Mouse (Mus musculus) CD4-positive, CD25-positive, alpha-beta regulatory T cell (primary cell): ENCODE measurements around the gene 1700037H04Rik. TPM values are rescaled to one million over a fixed set of nuclear protein-coding genes. Genes with fewer than 3 reads are reported as not detected.

Experiments
- polyA plus RNA-seq: library from polyadenylated mRNA; unstranded; fragments of 100-300 nt; shearing (Covaris generic); gene quantifications from one replicate; pipeline ENCODE4 v1.2.1, GENCODE M21; 2017

Gene 1700037H04Rik
- 42.8 TPM for polyA plus RNA-seq

DNA sequence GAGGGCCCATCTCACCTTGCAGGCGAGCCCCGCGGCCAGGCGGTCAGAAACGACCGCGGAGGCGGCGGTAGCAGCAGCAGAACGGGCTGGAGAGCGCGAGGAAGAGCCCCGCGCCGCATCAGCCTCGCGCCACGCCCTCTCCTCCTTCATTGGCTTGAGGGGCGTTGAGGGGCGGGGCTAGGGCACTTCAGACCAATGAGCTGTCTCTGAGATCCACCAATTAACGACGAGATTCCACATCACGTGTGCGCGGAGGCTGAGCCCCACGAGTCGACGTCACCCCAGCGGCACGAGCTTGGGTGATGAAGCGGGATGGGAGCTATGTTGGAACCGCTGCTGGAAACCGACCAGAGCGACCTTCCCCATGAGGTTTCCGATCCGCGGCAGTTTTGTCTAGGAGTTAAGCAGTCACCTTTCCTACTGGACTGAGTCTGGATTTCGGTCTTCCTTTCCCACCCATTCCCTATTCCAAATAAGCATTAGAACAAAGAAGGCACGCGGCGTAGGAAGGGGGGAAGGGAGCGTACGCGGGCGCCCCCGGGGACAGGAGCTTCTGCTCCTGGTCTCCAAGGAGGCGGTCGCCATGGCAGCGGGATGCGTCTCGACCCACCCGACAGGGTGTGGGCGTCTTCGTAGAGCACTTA, at the start of gene 1700037H04Rik:
TSS of gene 1700037H04Rik (minus strand) at position 144 of the 644 bp plus-strand sequence.

GRCm38 (mm10) chr2:131206778-131207177, 46.9 kb upstream of the 1700037H04Rik start, which contains the start of gene Ap5s1:
Gene Ap5s1 (plus strand): TSS chr2:131207078.

GRCm38 (mm10) chr2:131186771-131187601, 27.1 kb upstream of the 1700037H04Rik start, which contains the start of the genes Cdc25b and Spef1:
Gene Cdc25b (plus strand): TSS chr2:131186949.
Gene Spef1 (minus strand): TSS chr2:131187282.

DNA sequence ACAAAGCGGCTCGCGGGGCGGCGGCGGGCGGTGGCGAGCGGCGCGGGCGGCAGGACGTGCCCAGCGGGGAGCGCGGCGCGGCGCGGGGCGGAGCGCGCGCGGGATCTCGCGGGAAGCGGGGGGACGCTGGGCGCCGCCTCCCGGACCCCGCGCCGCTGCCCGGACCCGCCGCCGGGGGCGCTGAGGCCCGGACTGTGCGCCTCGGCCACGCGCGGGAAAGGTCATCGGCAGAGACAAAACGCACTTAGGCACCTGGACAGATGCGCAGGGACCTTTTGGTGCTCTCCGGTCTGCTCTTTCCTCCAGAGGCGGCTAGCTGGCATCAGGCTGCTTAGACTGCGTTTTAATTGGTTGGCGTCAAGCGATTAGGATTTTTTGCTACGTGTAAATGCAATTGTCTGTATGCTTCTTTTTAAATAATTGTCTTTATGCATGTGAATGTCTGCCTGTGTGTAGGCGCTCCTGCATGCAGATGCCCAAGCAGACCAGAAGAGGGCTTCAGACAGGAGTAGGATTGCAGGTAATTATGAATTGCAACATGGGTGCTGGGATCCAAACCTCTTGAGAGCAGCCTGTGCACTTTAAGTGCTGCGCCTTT, 20.2 kb upstream of the 1700037H04Rik start, which contains the start of gene Cenpb:
TSS of gene Cenpb (minus strand) at position 78 of the 598 bp plus-strand sequence.

GRCm38 (mm10) chr2:131132930-131133547, 26.8 kb downstream of the 1700037H04Rik start, which contains the start of gene Gm11037:
Gene Gm11037 (plus strand): TSS chr2:131133497.

DNA sequence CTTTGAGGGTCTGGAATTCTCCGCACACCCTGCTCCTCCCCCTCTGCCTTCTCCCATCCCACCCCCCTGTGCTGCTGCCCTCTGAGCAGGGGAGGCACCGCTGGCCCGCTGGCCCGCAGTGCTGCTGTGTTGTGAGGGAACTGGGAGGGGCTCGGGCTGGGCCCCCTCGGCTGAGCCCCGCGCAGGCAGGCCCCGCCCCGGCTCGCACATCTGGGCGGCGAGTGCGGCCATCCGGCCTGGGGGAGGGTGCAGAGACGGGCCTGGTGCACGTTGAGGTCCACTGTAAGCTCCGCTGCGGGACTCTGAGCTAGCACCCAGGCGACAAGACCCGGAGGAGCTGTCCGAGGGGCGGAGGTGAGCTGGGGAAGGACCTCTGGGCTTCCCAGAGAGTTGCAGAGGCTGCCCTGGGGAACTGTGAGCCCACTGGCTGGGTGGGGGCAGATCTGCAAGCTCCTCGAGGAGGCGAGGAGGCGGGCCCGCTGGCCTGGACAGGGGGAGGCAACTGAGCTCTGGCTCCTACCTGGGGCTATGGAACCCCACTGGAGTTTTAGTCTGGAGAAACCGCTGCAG, 32.6 kb downstream of the 1700037H04Rik start, which contains the start of gene Hspa12b:
TSS of gene Hspa12b (plus strand) at position 120 of the 570 bp plus-strand sequence.

Other genes with a start within 250 kb of the 1700037H04Rik start
- not detected for gene Gfra4, start 117.0 kb downstream of the 1700037H04Rik start, polyA plus RNA-seq
- 0.23 TPM for gene Adam33, start 96.3 kb downstream of the 1700037H04Rik start, polyA plus RNA-seq
- 0.13 TPM for gene Siglec1, start 73.3 kb downstream of the 1700037H04Rik start, polyA plus RNA-seq
- gene Hspa12b, start 32.8 kb downstream of the 1700037H04Rik start, polyA plus RNA-seq: 0.35 TPM
- gene Gm11037, start 26.6 kb downstream of the 1700037H04Rik start, polyA plus RNA-seq: not detected
- gene Cenpb, start 20.0 kb upstream of the 1700037H04Rik start, polyA plus RNA-seq: 7.4 TPM
- gene Cdc25b, start 26.9 kb upstream of the 1700037H04Rik start, polyA plus RNA-seq: 78.9 TPM
- 0.26 TPM for gene Spef1, start 27.2 kb upstream of the 1700037H04Rik start, polyA plus RNA-seq
- 19.7 TPM for gene Ap5s1, start 47.0 kb upstream of the 1700037H04Rik start, polyA plus RNA-seq
- gene Mavs, start 74.0 kb upstream of the 1700037H04Rik start, polyA plus RNA-seq: 25.9 TPM
- gene Pank2, start 102.4 kb upstream of the 1700037H04Rik start, polyA plus RNA-seq: 104 TPM
- 1.1 TPM for gene Rnf24, start 192.8 kb upstream of the 1700037H04Rik start, polyA plus RNA-seq